Mouse (Mus musculus) small intestine, adult 2 months (tissue): ENCODE results near the gene Bcas2. TPM values are rescaled to one million over a fixed set of nuclear protein-coding genes. Genes with fewer than 3 reads are reported as not detected.
"Not testable (repeated sequence)": the region's sequence is repeated elsewhere in the genome, so short reads cannot be mapped to it uniquely, and the experiment has no call there.

ENCODE experiments used
- H3K27ac ChIP-seq: fragments of 200-500 bp; 2 replicates; pipeline ENCODE4 v1.5.1; 2012; ENCODE audit warnings: low read depth, low read length, control low read depth, inconsistent platforms; ENCODE audit not compliant: insufficient read depth
- H3K27me3 ChIP-seq: fragments of 200-500 bp; 2 replicates; pipeline ENCODE4 v1.6.1; 2012; ENCODE audit warnings: mild to moderate bottlenecking, moderate library complexity, low read length, inconsistent platforms; ENCODE audit not compliant: control insufficient read depth, insufficient read depth
- H3K36me3 ChIP-seq: fragments of 200-500 bp; 2 replicates; pipeline ENCODE4 v1.6.1; 2012; ENCODE audit warnings: mild to moderate bottlenecking, low read length, control low read depth, inconsistent platforms; ENCODE audit not compliant: control insufficient read depth, insufficient read depth
- H3K4me1 ChIP-seq: fragments of 200-500 bp; 2 replicates; pipeline ENCODE4 v1.6.1; 2012; ENCODE audit warnings: low read length, inconsistent platforms, mixed read lengths; ENCODE audit not compliant: control insufficient read depth, insufficient read depth, insufficient read length
- H3K4me3 ChIP-seq: fragments of 200-500 bp; 2 replicates; pipeline ENCODE4 v1.5.1; 2012; ENCODE audit warnings: low read depth, mild to moderate bottlenecking, control low read depth, inconsistent platforms, low read length, moderate library complexity
- CTCF ChIP-seq: fragments of 200-500 bp; IDR thresholded peaks from 2 replicates; pipeline ENCODE4 v1.5.1; 2012; ENCODE audit warnings: low read depth, mild to moderate bottlenecking, control low read depth, inconsistent platforms, low read length, moderate library complexity, mixed read lengths; ENCODE audit not compliant: insufficient replicate concordance, insufficient read length; ENCODE audit errors: extremely low read depth
- POLR2A ChIP-seq: fragments of 200-500 bp; IDR thresholded peaks from 2 replicates; pipeline ENCODE4 v1.6.1; 2012; ENCODE audit warnings: low read depth, mild to moderate bottlenecking, control low read depth, inconsistent platforms, low read length, moderate library complexity
- WGBS: fragments of 180-500 bp; shearing (Covaris S2); methylation state at CpG from one replicate; pipeline ENCODE4 v1.1.7; 2018; 5-methylcytosine and 5-hydroxymethylcytosine counted together
- polyA plus RNA-seq: library from polyadenylated mRNA; depleted of rRNA; stranded (reverse); fragments of >200 nt; gene quantifications from 2 replicates; pipeline ENCODE4 v1.2.3, GENCODE M21; 2012

The Bcas2 gene
- polyA plus RNA-seq, 1 experiment = 10.2 TPM

DNA sequence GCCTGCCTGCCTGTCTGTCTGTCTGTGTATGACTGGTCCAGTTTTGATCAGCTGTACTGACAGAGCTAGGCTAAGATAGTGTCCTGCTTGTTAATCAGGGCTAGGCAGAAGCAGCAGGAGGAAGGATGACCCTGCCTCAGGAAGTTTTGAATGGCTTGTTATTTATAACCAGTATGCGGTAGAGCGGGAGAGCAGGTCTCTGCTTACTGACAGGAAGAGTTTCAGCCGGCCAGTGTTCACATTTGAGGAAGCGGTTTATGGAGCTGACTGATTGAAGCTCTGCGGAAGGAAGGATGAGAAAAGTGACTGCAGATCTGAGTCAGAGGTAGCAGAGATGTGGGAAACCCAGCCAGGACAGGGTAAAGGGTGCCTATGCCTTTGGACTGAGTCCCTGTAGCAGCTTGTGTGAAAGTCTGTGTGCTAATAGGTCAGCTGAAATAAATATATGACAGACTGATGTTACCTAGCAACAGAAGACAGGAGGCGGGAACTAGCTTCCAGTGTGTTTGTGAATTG lies 41.2 kb upstream of the Bcas2 start:
- Histone ChIP-seq H3K27ac (no peak overlapping the region), H3K4me1 (no peaks in the 10 kb centered on the region), H3K36me3 (no peaks in the 10 kb centered on the region), H3K27me3 (no peaks in the 10 kb centered on the region), H3K4me3 (no peak overlapping the region)
- no peak for TF ChIP-seq CTCF
- TF ChIP-seq POLR2A = no peak
- WGBS = 48% methylated on average over 6 of the region's 6 CpGs

DNA sequence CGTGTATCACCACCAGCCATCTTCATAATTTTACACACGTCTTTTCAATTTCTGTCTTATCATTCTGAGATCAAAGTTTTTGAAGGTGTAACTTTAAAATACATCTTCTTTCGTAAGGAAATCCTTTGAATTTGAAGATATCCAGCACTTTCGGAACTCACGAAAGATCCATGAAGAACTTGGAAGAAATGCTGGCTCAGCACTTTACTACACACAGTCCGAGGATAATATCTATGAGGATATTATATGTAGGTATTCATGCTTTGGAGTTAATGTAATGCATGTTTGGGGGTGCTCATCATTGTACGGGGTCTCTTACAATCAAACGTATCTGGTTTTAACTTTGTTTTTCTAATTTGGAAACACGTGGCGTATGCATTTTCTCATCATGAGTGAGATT lies 38.4 kb upstream of the Bcas2 start:
- H3K4me3 ChIP-seq = no peak overlapping the region
- WGBS = 94% methylated on average over 10 of the region's 10 CpGs
- no peaks in the 10 kb centered on the region for H3K27me3 ChIP-seq
- H3K27ac ChIP-seq = no peak overlapping the region
- no peak for TF ChIP-seq CTCF
- no peak for TF ChIP-seq POLR2A
- H3K4me1 ChIP-seq = no peaks in the 10 kb centered on the region
- no peaks in the 10 kb centered on the region for H3K36me3 ChIP-seq

DNA sequence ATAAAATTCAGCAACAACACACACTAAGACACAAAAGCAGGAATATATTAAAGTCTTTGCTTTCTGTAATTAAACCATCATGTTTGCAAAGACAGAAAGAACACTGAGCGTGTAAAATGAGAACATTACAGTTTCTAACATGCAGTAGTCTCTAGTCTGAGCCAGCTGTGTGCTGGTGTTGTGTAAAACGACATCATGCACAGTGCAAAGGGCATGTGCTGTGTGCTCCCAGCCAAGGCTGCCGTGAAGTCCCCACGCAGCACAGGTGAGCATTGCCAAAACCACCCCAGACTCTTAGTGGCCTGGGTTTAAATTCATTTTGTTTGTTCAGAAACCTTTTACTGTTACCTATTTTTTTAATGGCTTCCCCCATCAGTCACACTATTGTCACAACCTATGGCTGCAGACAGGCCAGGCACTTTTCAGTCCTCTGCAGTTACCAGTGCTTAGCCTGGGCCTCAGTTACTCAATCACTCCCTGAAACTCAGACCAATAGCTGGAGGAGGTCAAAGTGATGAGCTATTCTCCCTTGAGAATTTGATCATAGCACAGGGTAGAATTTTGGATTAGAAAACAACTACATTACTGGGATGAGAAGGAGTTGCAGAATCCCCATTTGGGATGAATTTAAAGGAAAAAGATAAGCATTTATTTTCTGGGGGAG lies 34.9 kb upstream of the Bcas2 start:
- TF ChIP-seq CTCF = no peak
- TF ChIP-seq POLR2A = no peak
- H3K27me3 ChIP-seq = no peaks in the 10 kb centered on the region
- 62% methylated on average over 4 of the region's 4 CpGs for WGBS
- H3K36me3 ChIP-seq = no peaks in the 10 kb centered on the region
- H3K4me1 ChIP-seq = no peaks in the 10 kb centered on the region
- no peak overlapping the region for H3K27ac ChIP-seq
- no peak overlapping the region for H3K4me3 ChIP-seq

DNA sequence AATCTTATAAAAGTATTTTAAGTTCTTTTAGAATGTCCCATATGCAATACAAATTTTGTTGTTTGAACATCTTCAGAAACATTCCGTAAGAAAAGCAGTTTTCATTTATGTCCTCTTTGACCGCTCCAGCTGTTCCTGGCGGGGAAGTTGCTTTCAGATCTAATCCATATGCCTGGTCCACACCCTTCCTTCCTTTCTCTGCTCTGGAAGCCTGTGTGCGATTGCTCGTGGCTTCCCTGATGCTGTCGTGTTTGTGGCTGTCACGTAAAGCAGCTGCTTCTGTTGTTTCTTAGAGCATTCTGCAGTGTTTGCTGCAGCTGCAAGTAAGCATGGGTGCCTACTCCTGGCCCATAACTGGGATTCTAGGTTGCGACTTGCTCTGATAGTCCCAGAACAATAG lies 32.4 kb upstream of the Bcas2 start:
- TF ChIP-seq CTCF = no peak
- Histone ChIP-seq H3K4me1 (no peaks in the 10 kb centered on the region), H3K27me3 (no peaks in the 10 kb centered on the region), H3K36me3 (no peaks in the 10 kb centered on the region), H3K27ac (no peak overlapping the region), H3K4me3 (no peak overlapping the region)
- 76% methylated on average over 8 of the region's 8 CpGs for WGBS

DNA sequence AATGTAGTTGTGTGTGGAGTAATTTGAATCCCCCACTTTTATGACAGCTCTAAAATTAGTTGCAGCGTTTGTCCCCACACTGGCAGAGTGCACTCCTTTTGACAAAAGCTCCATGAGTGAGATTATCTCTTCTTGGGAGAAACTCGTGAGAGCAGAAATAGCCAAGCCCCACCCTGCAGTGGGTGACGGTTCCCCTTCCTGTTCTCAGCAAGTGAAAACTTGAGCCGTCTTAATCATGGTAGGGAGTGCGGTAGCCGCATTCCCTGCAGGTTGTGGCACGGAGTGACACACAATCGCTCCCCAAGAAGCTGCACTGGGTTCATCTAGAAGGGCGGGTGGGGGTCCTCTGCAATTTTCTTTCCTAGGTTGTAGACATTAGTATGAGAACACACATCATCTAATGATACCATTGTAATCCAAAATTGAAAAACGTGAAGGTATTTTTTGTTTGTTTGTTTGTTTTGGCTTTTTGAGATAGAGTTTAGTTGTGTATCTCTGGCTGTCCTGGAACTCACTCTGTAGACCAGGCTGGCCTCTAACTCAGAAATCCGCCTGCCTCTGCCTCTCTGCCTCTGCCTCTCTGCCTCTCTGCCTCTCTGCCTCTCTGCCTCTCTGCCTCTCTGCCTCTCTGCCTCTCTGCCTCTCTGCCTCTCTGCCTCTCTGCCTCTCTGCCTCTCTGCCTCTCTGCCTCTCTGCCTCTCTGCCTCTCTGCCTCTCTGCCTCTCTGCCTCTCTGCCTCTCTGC lies 31.2 kb upstream of the Bcas2 start:
- H3K4me1 ChIP-seq, H3K27ac ChIP-seq, H3K4me3 ChIP-seq, H3K27me3 ChIP-seq, H3K36me3 ChIP-seq: not testable (repeated sequence)
- 42% methylated on average over 11 of the region's 11 CpGs for WGBS

DNA sequence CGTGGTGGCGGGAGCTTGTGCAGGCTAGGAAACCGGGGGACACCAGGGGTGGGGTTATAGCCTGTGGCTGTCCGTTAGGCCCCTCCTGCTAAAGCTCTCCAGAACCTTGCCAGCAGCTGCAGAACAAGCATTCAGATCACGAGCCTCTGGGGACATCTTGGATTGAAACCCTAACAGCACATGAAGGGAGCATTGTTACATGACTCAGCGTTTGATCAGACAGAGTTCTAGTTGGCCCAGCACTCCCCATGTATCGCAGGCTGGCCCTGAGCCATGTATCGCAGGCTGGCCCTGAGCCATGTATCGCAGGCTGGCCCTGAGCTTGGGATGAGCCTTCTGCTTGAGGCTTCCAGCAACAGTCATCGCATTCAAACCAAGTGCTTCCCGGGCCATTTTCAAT lies 30.2 kb upstream of the Bcas2 start:
- TF ChIP-seq CTCF = no peak
- no peak for TF ChIP-seq POLR2A
- 72% methylated on average over 11 of the region's 11 CpGs for WGBS

DNA sequence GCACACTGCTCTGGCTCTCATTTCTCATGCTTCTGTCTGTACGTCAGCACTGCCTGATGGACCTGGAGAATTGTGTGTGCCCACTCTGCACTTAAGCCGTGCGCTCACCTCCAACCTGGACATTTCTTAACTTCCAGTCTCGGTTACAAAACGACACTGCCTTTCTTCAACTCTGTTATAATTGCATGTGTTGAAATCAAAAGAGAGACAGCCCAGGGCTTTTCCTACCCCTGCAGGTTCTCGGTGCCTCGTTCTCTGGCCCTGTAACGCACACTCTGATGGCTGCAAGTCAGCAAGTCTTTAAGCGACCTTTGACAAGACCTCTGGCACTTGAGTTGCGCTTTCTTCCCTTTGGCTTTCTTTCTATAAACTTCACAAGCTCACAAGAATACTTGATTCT lies 29.1 kb upstream of the Bcas2 start:
- Histone ChIP-seq H3K4me1 (no peaks in the 10 kb centered on the region), H3K27me3 (no peaks in the 10 kb centered on the region), H3K27ac (no peak overlapping the region), H3K36me3 (no peaks in the 10 kb centered on the region), H3K4me3 (no peak overlapping the region)
- TF ChIP-seq POLR2A (no peak), CTCF (no peak)
- WGBS = 90% methylated on average over 10 of the region's 10 CpGs

More for the DNA sequence above, 30.2 kb upstream of the Bcas2 start:
- Histone ChIP-seq H3K27me3 (no peaks in the 10 kb centered on the region), H3K4me1 (no peaks in the 10 kb centered on the region), H3K36me3 (no peaks in the 10 kb centered on the region), H3K27ac (no peak overlapping the region), H3K4me3 (no peak overlapping the region)

DNA sequence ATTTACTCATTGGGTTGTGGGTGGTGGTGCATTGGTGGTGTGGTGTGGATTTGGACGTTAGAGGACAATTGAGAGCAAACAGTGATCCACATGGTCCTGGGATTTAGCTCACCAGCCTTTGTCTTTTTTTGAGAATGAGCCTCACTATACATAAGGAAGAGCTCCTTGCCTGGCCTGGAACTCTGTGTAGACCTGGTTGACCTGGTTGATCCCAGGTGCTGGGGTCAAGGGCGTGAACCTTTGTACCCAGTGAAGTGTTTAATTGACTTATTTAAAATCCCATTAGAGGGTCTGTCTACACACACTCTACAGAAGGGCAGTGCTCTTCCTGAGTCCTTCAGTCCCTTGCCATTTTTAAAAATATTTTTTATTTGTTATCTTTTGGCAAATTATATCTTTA lies 26.1 kb upstream of the Bcas2 start:
- no peak overlapping the region for H3K4me3 ChIP-seq
- H3K4me1 ChIP-seq = no peaks in the 10 kb centered on the region
- H3K36me3 ChIP-seq = no peaks in the 10 kb centered on the region
- H3K27ac ChIP-seq = no peak overlapping the region
- WGBS = 85% methylated on average over 2 of the region's 2 CpGs
- no peaks in the 10 kb centered on the region for H3K27me3 ChIP-seq
- TF ChIP-seq CTCF (no peak), POLR2A (no peak)
